Mouse (Mus musculus) stomach, embryonic 14.5 days (tissue): ENCODE results near the gene Gm28043. TPM values are rescaled to one million over a fixed set of nuclear protein-coding genes. Genes with fewer than 3 reads are reported as not detected.
"Not testable (repeated sequence)": the region's sequence is repeated elsewhere in the genome, so short reads cannot be mapped to it uniquely, and the experiment has no call there.

Experiments used
- ATAC-seq: fragments of 200-750 bp; cut with Nextera tagmentation; 2 replicates; pipeline ENCODE4 v1.8.0; 2017; ENCODE audit warnings: low read depth, moderate TSS enrichment; ENCODE audit not compliant: insufficient number of reproducible peaks, insufficient read depth, low FRiP score
- H3K27ac ChIP-seq: fragments of 300-500 bp; sonication (generic); 2 replicates; pipeline ENCODE4 v1.5.1; 2014; ENCODE audit warnings: mild to moderate bottlenecking, low read length, moderate library complexity, mixed read lengths
- H3K27me3 ChIP-seq: fragments of 300-500 bp; sonication (generic); 2 replicates; pipeline ENCODE4 v1.6.1; 2014; ENCODE audit warnings: low read length, control low read depth, mixed read lengths; ENCODE audit not compliant: control insufficient read depth, insufficient read depth
- H3K36me3 ChIP-seq: fragments of 300-500 bp; sonication (generic); 2 replicates; pipeline ENCODE4 v1.6.1; 2014; ENCODE audit warnings: mild to moderate bottlenecking, control low read depth, low read length, moderate library complexity, mixed read lengths; ENCODE audit not compliant: control insufficient read depth, insufficient read depth
- H3K4me1 ChIP-seq: fragments of 300-500 bp; sonication (generic); 2 replicates; pipeline ENCODE4 v1.6.1; 2014; ENCODE audit warnings: low read length, control low read depth, mixed read lengths; ENCODE audit not compliant: control insufficient read depth, insufficient read depth
- H3K4me2 ChIP-seq: fragments of 300-500 bp; sonication (generic); replicated peaks from 2 replicates; pipeline ENCODE4 v1.6.1; 2014; ENCODE audit warnings: low read depth, low read length, control low read depth
- H3K4me3 ChIP-seq: fragments of 300-500 bp; sonication (generic); 2 replicates; pipeline ENCODE4 v1.5.1; 2014; ENCODE audit warnings: low read depth, low read length, control low read depth
- H3K9ac ChIP-seq: fragments of 300-500 bp; sonication (generic); replicated peaks from 2 replicates; pipeline ENCODE4 v1.6.1; 2014; ENCODE audit warnings: low read depth, mild to moderate bottlenecking, control low read depth, low read length, moderate library complexity, mixed read lengths
- H3K9me3 ChIP-seq: fragments of 300-500 bp; sonication (generic); 2 replicates; pipeline ENCODE4 v1.6.1; 2016; ENCODE audit warnings: low read depth, low read length, control low read depth; ENCODE audit not compliant: control insufficient read depth
- WGBS: fragments of 180-500 bp; shearing (Covaris S2); extraction: QIAGEN DNeasy Blood & Tissue Kit; methylation state at CpG from one replicate; pipeline ENCODE4 v1.1.7; 2014; 5-methylcytosine and 5-hydroxymethylcytosine counted together
- polyA plus RNA-seq: library from polyadenylated mRNA; unstranded; fragments of >200 nt; fragmentation: Nextera tagmentation; extraction: Ambion mirVana; gene quantifications from 2 replicates; pipeline ENCODE4 v1.2.1, GENCODE M21; 2014

Gm28043 gene
- polyA plus RNA-seq, 1 experiment from 2014 or later: 2.7 TPM

- no peak for ATAC-seq
- no peak overlapping the region for H3K9ac ChIP-seq
- no peaks in the 10 kb centered on the region for H3K27me3 ChIP-seq
- peaks cover 11% of the 10 kb centered on the region; the same call in 1 of the 2 replicates for H3K36me3 ChIP-seq
- no peak overlapping the region for H3K4me2 ChIP-seq
- no peak overlapping the region for H3K27ac ChIP-seq
- 23% methylated on average over 6 of the region's 6 CpGs for WGBS
- H3K4me1 ChIP-seq: no peaks in the 10 kb centered on the region
- H3K4me3 ChIP-seq: no peak overlapping the region
- no peaks in the 10 kb centered on the region for H3K9me3 ChIP-seq
These were observed 11.4 kb upstream of the Gm28043 start for GRCm38 (mm10) chr17:29603283-29603682.

GRCm38 (mm10) chr17:29613453-29613852, 1.2 kb upstream of the Gm28043 start:
- not testable (repeated sequence) for H3K27ac ChIP-seq, ATAC-seq, H3K9ac ChIP-seq, H3K9me3 ChIP-seq, H3K4me2 ChIP-seq, H3K27me3 ChIP-seq, H3K36me3 ChIP-seq, H3K4me3 ChIP-seq
- H3K4me1 ChIP-seq: peaks cover 23% of the 10 kb centered on the region
- 87% methylated on average over 5 of the region's 5 CpGs for WGBS

GRCm38 (mm10) chr17:29615024-29615551, 412 bp downstream of the Gm28043 start:
- H3K4me3 ChIP-seq: peak overlapping the region; percentile 98
- peak overlapping the region; percentile 81 for H3K4me2 ChIP-seq
- H3K27ac ChIP-seq: peak overlapping the region; percentile 94
- WGBS: under 1% methylated on average over 42 of the region's 43 CpGs
- H3K9me3 ChIP-seq: no peaks in the 10 kb centered on the region
- no peaks in the 10 kb centered on the region for H3K27me3 ChIP-seq
- peak; percentile 51; the same call in 1 of the 2 replicates for ATAC-seq
- peaks cover 13% of the 10 kb centered on the region for H3K36me3 ChIP-seq
- H3K4me1 ChIP-seq: peaks cover 23% of the 10 kb centered on the region
- peak overlapping the region; percentile 96 for H3K9ac ChIP-seq

- Histone ChIP-seq H3K4me3 (peak overlapping the region; percentile 98), H3K4me2 (peak overlapping the region; percentile 81), H3K27me3 (no peaks in the 10 kb centered on the region), H3K4me1 (peaks cover 23% of the 10 kb centered on the region), H3K9me3 (no peaks in the 10 kb centered on the region), H3K27ac (peak overlapping the region; percentile 94; the same call in 1 of the 2 replicates), H3K36me3 (peaks cover 14% of the 10 kb centered on the region), H3K9ac (peak overlapping the region; percentile 96)
- WGBS: 6% methylated on average over 4 of the region's 4 CpGs
- ATAC-seq: no peak
These were observed 940 bp downstream of the Gm28043 start for GRCm38 (mm10) chr17:29615616-29616015.

- H3K4me3 ChIP-seq: no peak overlapping the region
- H3K4me2 ChIP-seq: no peak overlapping the region
- WGBS: 84% methylated on average over 3 of the region's 3 CpGs
- H3K36me3 ChIP-seq: peaks cover 39% of the 10 kb centered on the region
- H3K27me3 ChIP-seq: no peaks in the 10 kb centered on the region
- peaks cover 20% of the 10 kb centered on the region for H3K4me1 ChIP-seq
- no peak overlapping the region for H3K9ac ChIP-seq
- no peaks in the 10 kb centered on the region for H3K9me3 ChIP-seq
- no peak overlapping the region for H3K27ac ChIP-seq
- ATAC-seq: no peak
These were observed 4.6 kb downstream of the Gm28043 start for GRCm38 (mm10) chr17:29619231-29619630.

GRCm38 (mm10) chr17:29623488-29623887, 8.8 kb downstream of the Gm28043 start:
- WGBS: 90% methylated on average over 8 of the region's 8 CpGs

GRCm38 (mm10) chr17:29627285-29627684, 12.6 kb downstream of the Gm28043 start:
- Histone ChIP-seq H3K4me2 (no peak overlapping the region), H3K36me3 (peaks cover 84% of the 10 kb centered on the region), H3K27ac (no peak overlapping the region), H3K4me1 (no peaks in the 10 kb centered on the region), H3K27me3 (no peaks in the 10 kb centered on the region), H3K9ac (no peak overlapping the region), H3K4me3 (no peak overlapping the region), H3K9me3 (no peaks in the 10 kb centered on the region)
- ATAC-seq: no peak
- WGBS: 92% methylated on average over 9 of the region's 9 CpGs

More at GRCm38 (mm10) chr17:29623488-29623887, 8.8 kb downstream of the Gm28043 start:
- no peaks in the 10 kb centered on the region for H3K4me1 ChIP-seq
- ATAC-seq: no peak
- H3K4me2 ChIP-seq: no peak overlapping the region
- no peaks in the 10 kb centered on the region for H3K9me3 ChIP-seq
- no peak overlapping the region for H3K9ac ChIP-seq
- H3K36me3 ChIP-seq: peaks cover 76% of the 10 kb centered on the region
- H3K27ac ChIP-seq: no peak overlapping the region
- no peak overlapping the region for H3K4me3 ChIP-seq
- no peaks in the 10 kb centered on the region for H3K27me3 ChIP-seq

- Histone ChIP-seq H3K4me1 (no peaks in the 10 kb centered on the region), H3K36me3 (peaks cover 73% of the 10 kb centered on the region), H3K4me3 (no peak overlapping the region), H3K9me3 (no peaks in the 10 kb centered on the region), H3K27ac (no peak overlapping the region), H3K4me2 (no peak overlapping the region), H3K27me3 (no peaks in the 10 kb centered on the region), H3K9ac (no peak overlapping the region)
- 92% methylated on average over 5 of the region's 5 CpGs for WGBS
- no peak for ATAC-seq
These were observed 14.3 kb downstream of the Gm28043 start for GRCm38 (mm10) chr17:29628946-29629345.

GRCm38 (mm10) chr17:29629620-29630019, 14.9 kb downstream of the Gm28043 start:
- Histone ChIP-seq H3K9me3 (no peaks in the 10 kb centered on the region), H3K4me3 (no peak overlapping the region), H3K27ac (no peak overlapping the region), H3K36me3 (peaks cover 70% of the 10 kb centered on the region), H3K4me2 (no peak overlapping the region), H3K9ac (no peak overlapping the region), H3K27me3 (no peaks in the 10 kb centered on the region), H3K4me1 (no peaks in the 10 kb centered on the region)
- no peak for ATAC-seq
- 85% methylated on average over 5 of the region's 5 CpGs for WGBS
